9 mouse cellular contexts compared by ENCODE assay signal in the genomic region with DNA sequence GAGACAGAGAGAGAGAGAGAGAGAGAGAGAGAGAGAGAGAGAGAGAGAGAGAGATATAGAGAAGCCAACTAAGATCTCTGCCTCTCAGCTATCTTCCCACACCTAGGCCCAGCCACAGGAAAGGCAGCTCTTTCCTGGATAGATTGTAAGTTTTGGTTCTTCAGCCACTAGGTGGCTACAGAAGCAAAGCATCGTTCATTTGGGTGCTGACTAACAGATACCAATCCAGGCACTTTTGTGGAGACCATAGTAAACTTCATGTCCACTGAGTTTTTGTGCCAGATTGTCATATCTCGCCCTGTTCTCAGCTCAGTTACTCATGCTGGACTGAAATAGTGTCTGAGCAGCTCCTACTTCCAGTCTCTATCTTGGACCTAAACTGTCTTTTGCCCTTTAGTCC. TPM values are rescaled to one million over a fixed set of nuclear protein-coding genes. Genes with fewer than 3 reads are reported as not detected.
DNase-seq lines count a peak whose midpoint lies in the region; ATAC-seq and TF ChIP-seq lines count a peak whose summit lies in the region.
"Had no signal": no experiment of that assay in that cellular context is flagged by ENCODE, and none has a peak within 500 bp of the region (broad histone marks: within the 10 kb centered on the region; RNA-seq: fewer than 3 reads in every experiment).

No protein-coding gene starts in this region.

- no peak overlapping the region for H3ac ChIP-seq in myocyte (ENCODE audit: control insufficient read depth, insufficient read length)

- DNase-seq in right cerebral cortex, postnatal 10 days (ENCODE audit: low spot score in 2 of 2) = peak; percentile 43 to 57
- DNase-seq in right cerebral cortex, postnatal 36 days (ENCODE audit: low spot score in 2 of 2) = no peak
- DNase-seq in embryo, embryonic 10.5 days (ENCODE audit: low spot score) = peak; percentile 67
- DNase-seq in kidney, adult 2 months = peak; percentile 75
- no peak for DNase-seq in cerebellum, adult 8-10 months

- ATAC-seq in forebrain, embryonic 16.5 days = peak; percentile 50; the same call in 1 of the 2 replicates
- ATAC-seq in forebrain, embryonic 13.5 days = no peak

- no peak overlapping the region for H3K4me3 ChIP-seq in forebrain, embryonic 16.5 days (replicated peaks; ENCODE audit: low read length)
- H3K4me3 ChIP-seq in forebrain, embryonic 13.5 days = no peak overlapping the region
- H3K4me3 ChIP-seq in kidney, adult 2 months (ENCODE audit: insufficient read depth, low read depth, low read length) = no peak overlapping the region
- no peak overlapping the region for H3K4me3 ChIP-seq in myocyte
- H3K4me3 ChIP-seq: limb, embryonic 15.5 days had no signal

- H3K9ac ChIP-seq in forebrain, embryonic 16.5 days (replicated peaks; ENCODE audit: low read depth, low read length) = no peak overlapping the region
- no peak overlapping the region for H3K9ac ChIP-seq in forebrain, embryonic 13.5 days
- H3K9ac ChIP-seq: limb, embryonic 15.5 days had no signal

- WGBS in forebrain, embryonic 16.5 days = 49% methylated on average over 2 of the region's 2 CpGs
- WGBS in forebrain, embryonic 13.5 days = 41% methylated on average over 2 of the region's 2 CpGs
- WGBS in kidney, adult 2 months = 27% methylated on average over 2 of the region's 2 CpGs

- TF ChIP-seq CTCF in kidney, adult 2 months (conservative IDR thresholded peaks at IDR 0.05; ENCODE audit: insufficient read depth, insufficient read length, low read depth, low read length) = peak; percentile 55

- peaks cover 7% of the 10 kb centered on the region for H3K79me2 ChIP-seq in myocyte (ENCODE audit: control insufficient read depth, insufficient read depth)

- no peak overlapping the region for H3K27ac ChIP-seq in forebrain, embryonic 16.5 days (ENCODE audit: low read length)
- H3K27ac ChIP-seq in forebrain, embryonic 13.5 days = no peak overlapping the region
- no peak overlapping the region for H3K27ac ChIP-seq in kidney, adult 2 months (ENCODE audit: insufficient read depth, low read depth, low read length)
- H3K27ac ChIP-seq: limb, embryonic 15.5 days had no signal

- H3K9me3 ChIP-seq in forebrain, embryonic 16.5 days (ENCODE audit: control insufficient read depth, low read length) = no peaks in the 10 kb centered on the region
- no peaks in the 10 kb centered on the region for H3K9me3 ChIP-seq in forebrain, embryonic 13.5 days (replicated peaks)
- H3K9me3 ChIP-seq: limb, embryonic 15.5 days had no signal

- no peaks in the 10 kb centered on the region for H3K27me3 ChIP-seq in forebrain, embryonic 16.5 days (replicated peaks; ENCODE audit: control insufficient read depth, insufficient read depth, low read length)
- no peaks in the 10 kb centered on the region for H3K27me3 ChIP-seq in forebrain, embryonic 13.5 days
- no peaks in the 10 kb centered on the region for H3K27me3 ChIP-seq in kidney, adult 2 months (replicated peaks; ENCODE audit: control insufficient read depth, insufficient read depth, low read length)
- no peaks in the 10 kb centered on the region for H3K27me3 ChIP-seq in myocyte (ENCODE audit: control insufficient read depth, insufficient read depth, insufficient read length)
- H3K27me3 ChIP-seq: limb, embryonic 15.5 days had no signal

- H3K4me2 ChIP-seq in forebrain, embryonic 16.5 days (ENCODE audit: low read length) = no peak overlapping the region
- H3K4me2 ChIP-seq in forebrain, embryonic 13.5 days = no peak overlapping the region
- H3K4me2 ChIP-seq in myocyte (ENCODE audit: low read depth) = no peak overlapping the region
- H3K4me2 ChIP-seq: limb, embryonic 15.5 days had no signal

- peaks cover 30% of the 10 kb centered on the region for H3K36me3 ChIP-seq in forebrain, embryonic 16.5 days (ENCODE audit: control insufficient read depth, insufficient read depth)
- peaks cover 48% of the 10 kb centered on the region for H3K36me3 ChIP-seq in forebrain, embryonic 13.5 days (ENCODE audit: poor library complexity, severe bottlenecking)
- H3K36me3 ChIP-seq in kidney, adult 2 months (ENCODE audit: control insufficient read depth, insufficient read depth, low read length) = peaks cover 1% of the 10 kb centered on the region; the same call in 1 of the 2 replicates
- peaks cover 21% of the 10 kb centered on the region for H3K36me3 ChIP-seq in myocyte (ENCODE audit: control insufficient read depth, insufficient read depth)

- no peaks in the 10 kb centered on the region for H3K4me1 ChIP-seq in forebrain, embryonic 16.5 days (replicated peaks; ENCODE audit: control insufficient read depth, insufficient read depth, low read length)
- H3K4me1 ChIP-seq in forebrain, embryonic 13.5 days = no peaks in the 10 kb centered on the region
- no peaks in the 10 kb centered on the region; the same call in 1 of the 2 replicates for H3K4me1 ChIP-seq in kidney, adult 2 months (ENCODE audit: control insufficient read depth, insufficient read depth, low read length)
- H3K4me1 ChIP-seq: limb, embryonic 15.5 days had no signal

- no peak for TF ChIP-seq POLR2A in kidney, adult 2 months (IDR thresholded peaks at IDR 0.05; ENCODE audit: low read depth, low read length)
- TF ChIP-seq POLR2A in myocyte (IDR thresholded peaks at IDR 0.05; ENCODE audit: insufficient read length, low read depth) = no peak

TF ChIP-seq in myocyte, 11 proteins besides CTCF, POLR2A, EP300 and RAD21:
- TF ChIP-seq TCF3 (IDR thresholded peaks at IDR 0.05; ENCODE audit: insufficient read length, low read depth) (no peak), MYOD1 (IDR thresholded peaks at IDR 0.05; ENCODE audit: control insufficient read depth in 1 of 3, insufficient read length in 2 of 3, low read depth in 2 of 3) (no peak), TCF12 (IDR thresholded peaks at IDR 0.05; ENCODE audit: insufficient read depth, poor library complexity, severe bottlenecking) (no peak), POLR2AphosphoS2 (IDR thresholded peaks at IDR 0.05; ENCODE audit: insufficient read length, low read depth) (peak; percentile 43)

RNA-seq across cellular contexts. Expression of a gene that starts 26.8 kb away (rescaled TPM):
- polyA plus RNA-seq in forebrain, embryonic 16.5 days (2015; fragmentation: Nextera tagmentation; extraction: Ambion mirVana) = 107 and 119 TPM in 2 replicates
- polyA plus RNA-seq in forebrain, embryonic 13.5 days (2015; fragmentation: Nextera tagmentation; extraction: Ambion mirVana) = 92.2 and 103 TPM in 2 replicates
- 83.2 and 105 TPM in 2 replicates for polyA plus RNA-seq in kidney, adult 2 months (2012; rRNA removed)
- 44.9 TPM for polyA plus RNA-seq in myocyte (2012; fragmentation: generic; extraction: Trizol)

RNA-seq across cellular contexts. Expression of a gene that starts 37.1 kb away (rescaled TPM):
- 83.1 and 99.5 TPM in 2 replicates for polyA plus RNA-seq in forebrain, embryonic 16.5 days (2015; fragmentation: Nextera tagmentation; extraction: Ambion mirVana)
- 77.0 and 85.1 TPM in 2 replicates for polyA plus RNA-seq in forebrain, embryonic 13.5 days (2015; fragmentation: Nextera tagmentation; extraction: Ambion mirVana)
- 57.2 and 70.7 TPM in 2 replicates for polyA plus RNA-seq in kidney, adult 2 months (2012; rRNA removed)
- polyA plus RNA-seq in myocyte (2012; fragmentation: generic; extraction: Trizol) = 46.7 TPM

RNA-seq across cellular contexts. Expression of a gene that starts 44.1 kb away (rescaled TPM):
- 88.8 and 94.4 TPM in 2 replicates for polyA plus RNA-seq in forebrain, embryonic 16.5 days (2015; fragmentation: Nextera tagmentation; extraction: Ambion mirVana)
- 158 and 173 TPM in 2 replicates for polyA plus RNA-seq in forebrain, embryonic 13.5 days (2015; fragmentation: Nextera tagmentation; extraction: Ambion mirVana)
- 5.7 and 6.6 TPM in 2 replicates for polyA plus RNA-seq in kidney, adult 2 months (2012; rRNA removed)
- polyA plus RNA-seq in myocyte (2012; fragmentation: generic; extraction: Trizol) = 13.3 TPM

Comparison
In these comparisons a context has a peak if more than half of its experiments do, and no peak if none do; other contexts are left out.
1. DNase-seq: peak in right cerebral cortex, postnatal 10 days (2 of 2), embryo, embryonic 10.5 days (single experiment) and kidney, adult 2 months (single experiment); none in right cerebral cortex, postnatal 36 days (0 of 2) and cerebellum, adult 8-10 months (single experiment).